Mouse (Mus musculus) kidney, postnatal 0 days (tissue): ENCODE measurements around the gene Cdhr5. TPM values are rescaled to one million over a fixed set of nuclear protein-coding genes. Genes with fewer than 3 reads are reported as not detected.

Source experiments
- ATAC-seq: fragments of 200-750 bp; cut with Nextera tagmentation; replicated peaks from 2 replicates; pipeline ENCODE4 v1.8.0; 2017; ENCODE audit warnings: low read depth, moderate number of reproducible peaks, moderate TSS enrichment, moderate library complexity; ENCODE audit not compliant: low FRiP score
- DNase-seq: peaks from one replicate; pipeline ENCODE4 v3.0.0-alpha.2; 2016; ENCODE audit warnings: low spot score
- H3K27ac ChIP-seq: fragments of 300-500 bp; sonication (generic); 2 replicates; pipeline ENCODE4 v1.5.1; 2014; ENCODE audit warnings: mild to moderate bottlenecking
- H3K27me3 ChIP-seq: fragments of 300-500 bp; sonication (generic); 2 replicates; pipeline ENCODE4 v1.6.1; 2014; ENCODE audit warnings: low read length, mixed read lengths; ENCODE audit not compliant: insufficient read depth
- H3K36me3 ChIP-seq: fragments of 300-500 bp; sonication (generic); 2 replicates; pipeline ENCODE4 v1.6.1; 2014; ENCODE audit warnings: low read length, mixed read lengths; ENCODE audit not compliant: insufficient read depth
- H3K4me1 ChIP-seq: fragments of 300-500 bp; sonication (generic); replicated peaks from 2 replicates; pipeline ENCODE4 v1.6.1; 2014; ENCODE audit warnings: antibody characterized with exemption, low read length, mixed read lengths; ENCODE audit not compliant: insufficient read depth
- H3K4me2 ChIP-seq: fragments of 300-500 bp; sonication (generic); 2 replicates; pipeline ENCODE4 v1.6.1; 2014; ENCODE audit warnings: mild to moderate bottlenecking, low read length, moderate library complexity, mixed read lengths
- H3K4me3 ChIP-seq: fragments of 300-500 bp; sonication (generic); replicated peaks from 2 replicates; pipeline ENCODE4 v1.5.1; 2014; ENCODE audit warnings: low read depth, low read length
- H3K9ac ChIP-seq: fragments of 300-500 bp; sonication (generic); 2 replicates; pipeline ENCODE4 v1.6.1; 2014; ENCODE audit warnings: low read depth, low read length
- H3K9me3 ChIP-seq: fragments of 300-500 bp; sonication (generic); replicated peaks from 2 replicates; pipeline ENCODE4 v1.6.1; 2016; ENCODE audit warnings: low read length, inconsistent platforms, mixed read lengths
- CTCF ChIP-seq: IDR thresholded peaks from 2 replicates; pipeline ENCODE4 v1.5.1; 2016; ENCODE audit warnings: antibody characterized with exemption, low read depth, mild to moderate bottlenecking, moderate library complexity
- WGBS: fragments of 180-500 bp; shearing (Covaris S2); extraction: QIAGEN DNeasy Blood & Tissue Kit; methylation state at CpG from one replicate; pipeline ENCODE4 v1.1.7; 2014; 5-methylcytosine and 5-hydroxymethylcytosine counted together
- polyA plus RNA-seq: library from polyadenylated mRNA; unstranded; fragments of >200 nt; fragmentation: Nextera tagmentation; extraction: Ambion mirVana; gene quantifications from 2 replicates; pipeline ENCODE4 v1.2.1, GENCODE M21; 2015

The Cdhr5 gene
- polyA plus RNA-seq, 1 experiment from 2014 or later, result 40.1 TPM

- peak within 1 kb of the TSS; percentile 99 for H3K9ac ChIP-seq
- H3K4me2 ChIP-seq, result peak within 1 kb of the TSS; percentile 68
- ATAC-seq (peak; percentile 90), DNase-seq (peak; percentile 95)
- TF ChIP-seq CTCF, result peak; percentile 98
- peak within 1 kb of the TSS; percentile 99 for H3K4me3 ChIP-seq
- H3K27me3 ChIP-seq, result no peaks in the 10 kb centered on the region
- under 1% methylated on average over 76 of the region's 76 CpGs for WGBS
- H3K9me3 ChIP-seq, result no peaks in the 10 kb centered on the region
- 0 out of 2 replicates have a peak, but pooled peaks cover 11% of the 10 kb centered on the region for H3K4me1 ChIP-seq
- H3K27ac ChIP-seq, result peak within 1 kb of the TSS; percentile 93
- H3K36me3 ChIP-seq, result peaks cover 13% of the 10 kb centered on the region
Measured at GRCm38 (mm10) chr7:141228279-141229067, 48.1 kb downstream of the Cdhr5 start, which contains the start of gene Phrf1. Phrf1 (plus strand) TSS chr7:141228784.

DNA sequence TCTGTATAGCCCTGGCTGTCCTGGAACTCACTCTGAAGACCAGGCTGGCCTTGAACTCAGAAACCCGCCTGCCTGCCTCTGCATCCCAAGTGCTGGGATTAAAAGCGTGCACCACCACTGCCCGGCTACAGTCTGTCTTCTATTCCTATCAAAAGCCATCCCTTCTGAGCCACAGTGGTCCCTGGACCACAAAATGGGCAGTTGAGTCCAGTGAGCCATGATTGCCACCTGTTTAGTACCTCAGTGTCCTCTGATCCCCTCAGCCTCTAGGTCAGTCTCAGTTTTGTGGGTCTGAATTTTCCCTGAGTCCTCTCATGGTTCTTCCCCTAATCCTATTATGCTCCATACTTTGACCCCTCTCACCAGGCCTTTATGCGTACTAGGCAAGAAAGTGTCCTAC, 48.8 kb downstream of the Cdhr5 start:
- Histone ChIP-seq H3K4me2 (peak overlapping the region; percentile 68; the same call in 1 of the 2 replicates), H3K27me3 (no peaks in the 10 kb centered on the region), H3K9ac (0 out of 2 replicates have a peak overlapping the region, but pooled peaks have one; percentile 99), H3K27ac (no peak overlapping the region), H3K4me1 (0 out of 2 replicates have a peak, but pooled peaks cover 12% of the 10 kb centered on the region), H3K36me3 (peaks cover 7% of the 10 kb centered on the region; the same call in 1 of the 2 replicates), H3K4me3 (no peak overlapping the region), H3K9me3 (no peaks in the 10 kb centered on the region)
- TF ChIP-seq CTCF, result no peak
- no peak for DNase-seq
- 77% methylated on average over 4 of the region's 4 CpGs for WGBS
- ATAC-seq, result no peak

DNA sequence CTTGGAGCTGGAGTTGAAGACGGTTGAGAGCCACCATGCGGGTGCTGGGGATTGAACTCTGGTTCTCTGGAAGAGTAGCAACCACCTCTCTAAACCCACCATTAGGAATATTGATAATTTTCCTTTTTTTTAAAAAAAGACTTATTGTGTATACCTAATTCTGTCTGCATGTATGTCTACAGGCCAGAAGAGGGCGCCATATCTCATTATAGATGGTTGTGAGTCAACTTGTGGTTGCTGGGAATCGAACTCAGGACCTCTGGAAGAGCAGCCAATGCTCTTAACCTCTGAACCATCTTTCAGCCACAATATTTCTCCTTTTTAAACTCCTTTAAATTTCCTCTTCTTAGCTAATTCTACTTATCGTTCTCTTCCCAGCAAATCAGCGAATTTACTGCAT, 50.1 kb downstream of the Cdhr5 start:
- Histone ChIP-seq H3K36me3 (no peaks in the 10 kb centered on the region), H3K4me1 (peaks cover 19% of the 10 kb centered on the region; the same call in 1 of the 2 replicates), H3K4me3 (no peak overlapping the region), H3K27me3 (no peaks in the 10 kb centered on the region), H3K9me3 (no peaks in the 10 kb centered on the region), H3K27ac (no peak overlapping the region), H3K9ac (no peak overlapping the region), H3K4me2 (no peak overlapping the region)
- WGBS, result 84% methylated on average over 6 of the region's 6 CpGs
- ATAC-seq (no peak), DNase-seq (no peak)
- 0 out of 2 replicates have a peak, but pooled peaks have one; percentile 18 for TF ChIP-seq CTCF

DNA sequence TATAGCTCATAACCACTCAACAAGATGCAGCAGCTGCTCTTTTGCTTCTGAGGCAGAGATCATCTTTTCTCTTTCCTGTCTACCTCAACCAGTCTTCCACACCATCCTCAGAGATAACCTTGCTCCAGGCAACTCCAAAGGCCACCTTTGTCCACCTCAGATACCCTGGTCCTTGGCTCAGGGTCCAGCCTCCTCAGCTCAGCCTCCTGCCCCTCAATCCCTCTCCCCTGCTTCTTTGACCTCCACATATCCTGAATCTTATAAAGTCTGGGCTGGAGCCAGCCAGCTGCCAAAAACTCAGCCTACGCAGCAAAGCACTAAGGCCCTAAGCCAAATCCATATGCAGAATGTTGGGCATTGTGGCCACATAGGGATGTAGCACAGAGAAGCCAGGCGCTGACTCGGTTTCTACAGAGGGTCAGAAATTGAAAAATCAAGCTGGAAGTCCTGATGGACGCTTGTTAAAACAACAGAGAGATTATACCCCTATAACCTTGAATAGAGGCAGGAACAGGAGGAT, 53.8 kb downstream of the Cdhr5 start:
- H3K27ac ChIP-seq, result peak overlapping the region; percentile 73; the same call in 1 of the 2 replicates
- H3K9ac ChIP-seq, result 0 out of 2 replicates have a peak overlapping the region, but pooled peaks have one; percentile 24

DNA sequence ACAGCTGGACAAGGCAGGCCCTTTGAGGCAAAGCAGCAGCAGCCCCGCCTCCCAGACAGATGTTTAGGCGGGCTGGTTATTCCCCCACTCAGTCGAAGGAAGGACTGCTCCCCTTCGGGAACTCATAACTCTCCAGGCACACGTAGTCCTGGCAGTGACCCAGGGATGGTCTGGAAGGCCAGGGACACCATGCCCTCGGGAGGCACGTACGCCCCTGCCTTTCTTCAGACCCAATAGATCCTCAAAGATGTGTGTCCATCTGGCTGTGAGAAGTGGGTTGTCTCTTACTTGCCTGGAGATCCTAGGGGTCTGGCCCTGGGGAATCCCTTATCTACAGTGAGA, 54.5 kb downstream of the Cdhr5 start:
- no peak for TF ChIP-seq CTCF
- Histone ChIP-seq H3K4me2 (peak overlapping the region; percentile 94), H3K4me3 (no peak overlapping the region; the same call in 1 of the 2 replicates), H3K9me3 (no peaks in the 10 kb centered on the region), H3K27ac (peak overlapping the region; percentile 73; the same call in 1 of the 2 replicates), H3K9ac (peak overlapping the region; percentile 24; the same call in 1 of the 2 replicates), H3K36me3 (no peaks in the 10 kb centered on the region), H3K4me1 (peaks cover 35% of the 10 kb centered on the region; the same call in 1 of the 2 replicates), H3K27me3 (no peaks in the 10 kb centered on the region)
- no peak for DNase-seq
- ATAC-seq, result no peak
- 2% methylated on average over 8 of the region's 8 CpGs for WGBS

More for the DNA sequence above, 53.8 kb downstream of the Cdhr5 start:
- H3K4me2 ChIP-seq, result no peak overlapping the region
- no peaks in the 10 kb centered on the region for H3K9me3 ChIP-seq
- H3K4me3 ChIP-seq, result no peak overlapping the region
- H3K36me3 ChIP-seq, result no peaks in the 10 kb centered on the region
- TF ChIP-seq CTCF, result no peak
- 85% methylated on average over 4 of the region's 4 CpGs for WGBS
- ATAC-seq, result no peak
- peaks cover 31% of the 10 kb centered on the region; the same call in 1 of the 2 replicates for H3K4me1 ChIP-seq
- DNase-seq, result no peak
- H3K27me3 ChIP-seq, result no peaks in the 10 kb centered on the region
